In genomic region chr5:21776491-21776890, GRCm38 (mm10) we compare ENCODE assay signal across 25 mouse cellular contexts. TPM values are rescaled to one million over a fixed set of nuclear protein-coding genes. Genes with fewer than 3 reads are reported as not detected.
A peak's percentile ranks its signal among the peaks of the same experiment; 100 is the strongest.
DNase-seq lines count a peak whose midpoint lies in the region; ATAC-seq lines count a peak whose summit lies in the region.
"Had no signal": no experiment of that assay in that cellular context is flagged by ENCODE, and none has a peak within 500 bp of the region (broad histone marks: within the 10 kb centered on the region; RNA-seq: fewer than 3 reads in every experiment).

No protein-coding gene starts in this region.

- ATAC-seq in midbrain, embryonic 11.5 days (ENCODE audit: low FRiP score) = no peak
- no peak for ATAC-seq in midbrain, embryonic 14.5 days (ENCODE audit: low FRiP score, low TSS enrichment)
- ATAC-seq: activated CD4-positive, CD25-positive, alpha-beta regulatory T cell, adult 4 months; CD4-positive, CD25-positive, alpha-beta regulatory T cell, adult 4 months; Patski had no signal

- no peaks in the 10 kb centered on the region for H3K27me3 ChIP-seq in midbrain, embryonic 11.5 days (ENCODE audit: control insufficient read depth, insufficient read depth, low read length)
- H3K27me3 ChIP-seq in midbrain, embryonic 14.5 days (ENCODE audit: control insufficient read depth, insufficient read depth, low read length) = no peaks in the 10 kb centered on the region
- H3K27me3 ChIP-seq: CH12.LX, Patski had no signal

- peaks cover 22% of the 10 kb centered on the region for H3K36me3 ChIP-seq in midbrain, embryonic 11.5 days (ENCODE audit: control insufficient read depth, insufficient read depth, low read length)
- H3K36me3 ChIP-seq in midbrain, embryonic 14.5 days (ENCODE audit: control insufficient read depth, insufficient read depth, low read length) = peaks cover 77% of the 10 kb centered on the region

- no peak overlapping the region for H3K4me2 ChIP-seq in midbrain, embryonic 11.5 days
- H3K4me2 ChIP-seq in midbrain, embryonic 14.5 days (ENCODE audit: low read length) = no peak overlapping the region

- peak; percentile 8 for DNase-seq in midbrain, embryonic 11.5 days (ENCODE audit: low spot score, missing footprints)
- no peak for DNase-seq in midbrain, embryonic 14.5 days
- DNase-seq in ES-CJ7 (ENCODE audit: low read depth, low spot score) (peak; percentile 50), R1 (ENCODE audit: low read depth, low spot score) (peak; percentile 61), ZHBTc4 (ENCODE audit: low read depth, low spot score) (peak; percentile 39)
- DNase-seq in left cerebral cortex, postnatal 14 days (ENCODE audit: low spot score in 2 of 2) = no peak
- no peak for DNase-seq in cerebellum, adult 11 months
- no peak for DNase-seq in ovary, adult 18-20 months (ENCODE audit: low spot score)
- DNase-seq: adrenal gland, adult 2 months; adrenal gland, adult 8-10 months; adrenal gland, postnatal 10 days; adrenal gland, postnatal 14 days; adrenal gland, postnatal 25 days; adrenal gland, postnatal 36 days; B cell, adult 2 months; cerebellum, adult 11-12 months; cerebellum, adult 18-20 months; cerebellum, adult 2 months; cerebellum, adult 8-10 months; cerebellum, adult 9-10 months had no signal

- no peak overlapping the region for H3K9ac ChIP-seq in midbrain, embryonic 11.5 days (ENCODE audit: low read length)
- H3K9ac ChIP-seq in midbrain, embryonic 14.5 days (replicated peaks; ENCODE audit: low read length) = no peak overlapping the region

- no peaks in the 10 kb centered on the region for H3K9me3 ChIP-seq in midbrain, embryonic 11.5 days (ENCODE audit: control insufficient read depth, low read length)
- no peaks in the 10 kb centered on the region for H3K9me3 ChIP-seq in midbrain, embryonic 14.5 days (ENCODE audit: control insufficient read depth, low read length)
- H3K9me3 ChIP-seq: G1E had no signal

- H3K4me1 ChIP-seq in midbrain, embryonic 11.5 days (ENCODE audit: control insufficient read depth, insufficient read depth, low read length) = no peaks in the 10 kb centered on the region
- no peaks in the 10 kb centered on the region for H3K4me1 ChIP-seq in midbrain, embryonic 14.5 days (ENCODE audit: control insufficient read depth, insufficient read depth, low read length)

- 92% methylated on average over 6 of the region's 6 CpGs for WGBS in midbrain, embryonic 11.5 days
- WGBS in midbrain, embryonic 14.5 days = 96% methylated on average over 6 of the region's 6 CpGs

- H3K27ac ChIP-seq in midbrain, embryonic 11.5 days (ENCODE audit: low read depth, low read length) = no peak overlapping the region
- no peak overlapping the region for H3K27ac ChIP-seq in midbrain, embryonic 14.5 days (replicated peaks; ENCODE audit: low read depth, low read length)

- intact Hi-C loops in left cerebral cortex, postnatal 14 days (cut with DNase I) = no loop called here

- no peak overlapping the region for H3K4me3 ChIP-seq in midbrain, embryonic 11.5 days (ENCODE audit: low read depth, low read length)
- no peak overlapping the region for H3K4me3 ChIP-seq in midbrain, embryonic 14.5 days (replicated peaks; ENCODE audit: low read depth, low read length)

RNA-seq across cellular contexts. Expression of gene Dnajc2, which starts 8.6 kb away (rescaled TPM):
- polyA plus RNA-seq in midbrain, embryonic 11.5 days (2014; fragmentation: Nextera tagmentation; extraction: Ambion mirVana) = 103 and 109 TPM in 2 replicates
- 75.4 and 76.2 TPM in 2 replicates for polyA plus RNA-seq in midbrain, embryonic 14.5 days (2014; fragmentation: Nextera tagmentation; extraction: Ambion mirVana)
- total RNA-seq in left cerebral cortex, postnatal 14 days (2021) = 10 to 100 TPM; 33.7 to 34.6 TPM

RNA-seq across cellular contexts. Expression of gene Psmc2, which starts 8.6 kb away (rescaled TPM):
- 253 and 272 TPM in 2 replicates for polyA plus RNA-seq in midbrain, embryonic 11.5 days (2014; fragmentation: Nextera tagmentation; extraction: Ambion mirVana)
- 176 and 187 TPM in 2 replicates for polyA plus RNA-seq in midbrain, embryonic 14.5 days (2014; fragmentation: Nextera tagmentation; extraction: Ambion mirVana)
- 100 to 1,000 TPM; 115 to 121 TPM for total RNA-seq in left cerebral cortex, postnatal 14 days (2021)

RNA-seq across cellular contexts. Expression of gene Pmpcb, which starts 39.5 kb away (rescaled TPM):
- 106 and 115 TPM in 2 replicates for polyA plus RNA-seq in midbrain, embryonic 11.5 days (2014; fragmentation: Nextera tagmentation; extraction: Ambion mirVana)
- polyA plus RNA-seq in midbrain, embryonic 14.5 days (2014; fragmentation: Nextera tagmentation; extraction: Ambion mirVana) = 72.5 and 88.4 TPM in 2 replicates
- total RNA-seq in left cerebral cortex, postnatal 14 days (2021) = 10 to 100 TPM; 68.6 to 69.7 TPM

Comparison
In these comparisons a context has a peak if more than half of its experiments do, and no peak if none do; other contexts are left out.
1. DNase-seq: peak in midbrain, embryonic 11.5 days (single experiment), ES-CJ7 (single experiment), R1 (single experiment) and ZHBTc4 (single experiment); none in midbrain, embryonic 14.5 days (single experiment), left cerebral cortex, postnatal 14 days (0 of 2), cerebellum, adult 11 months (single experiment) and ovary, adult 18-20 months (single experiment).